Mouse (Mus musculus): ENCODE data around the gene Cd93. TPM values are rescaled to one million over a fixed set of nuclear protein-coding genes. Genes with fewer than 3 reads are reported as not detected.

Cd93 gene
- total and polyA plus RNA-seq, 2 experiments from 2014 or later, result 4.5 to 22.4 TPM

- no peaks in the 10 kb centered on the region for H3K4me1 ChIP-seq (ENCODE audit: insufficient read depth)
- H3K4me2 ChIP-seq (ENCODE audit: low read depth), result no peak overlapping the region
- H3K27me3 ChIP-seq (ENCODE audit: insufficient read depth, low read length), result no peaks in the 10 kb centered on the region
- no peak for TF ChIP-seq CTCF (IDR thresholded peaks at IDR 0.05; ENCODE audit: low read depth)
- no peak for DNase-seq
- H3K36me3 ChIP-seq (ENCODE audit: insufficient read depth), result no peaks in the 10 kb centered on the region
- no peak overlapping the region for H3K4me3 ChIP-seq (ENCODE audit: low read depth, low read length)
- H3K9me3 ChIP-seq (ENCODE audit: low read length), result no peaks in the 10 kb centered on the region
- 80% methylated on average over 3 of the region's 3 CpGs for WGBS
- no peak overlapping the region for H3K9ac ChIP-seq
- ATAC-seq, result no peak
- no peak overlapping the region for H3K27ac ChIP-seq (ENCODE audit: low read depth, low read length)
These were observed 14.8 kb downstream of the Cd93 start for GRCm38 (mm10) chr2:148428523-148428922.

- Histone ChIP-seq H3K9ac (no peak overlapping the region), H3K27ac (ENCODE audit: low read depth, low read length) (no peak overlapping the region), H3K36me3 (ENCODE audit: insufficient read depth) (no peaks in the 10 kb centered on the region), H3K9me3 (ENCODE audit: low read length) (no peaks in the 10 kb centered on the region), H3K4me1 (ENCODE audit: insufficient read depth) (no peaks in the 10 kb centered on the region), H3K27me3 (ENCODE audit: insufficient read depth, low read length) (no peaks in the 10 kb centered on the region), H3K4me3 (ENCODE audit: low read depth, low read length) (no peak overlapping the region), H3K4me2 (ENCODE audit: low read depth) (no peak overlapping the region)
- ATAC-seq (no peak), DNase-seq (no peak)
- no peak for TF ChIP-seq CTCF (IDR thresholded peaks at IDR 0.05; ENCODE audit: low read depth)
- WGBS, result 72% methylated on average over 3 of the region's 3 CpGs
These were observed 15.8 kb downstream of the Cd93 start for GRCm38 (mm10) chr2:148427553-148427952.

GRCm38 (mm10) chr2:148425709-148426382 is 17.5 kb downstream of the Cd93 start:
- H3K9ac ChIP-seq, result no peak overlapping the region
- ATAC-seq (no peak), DNase-seq (no peak)
- WGBS, result 80% methylated on average over 5 of the region's 5 CpGs
- no peaks in the 10 kb centered on the region for H3K9me3 ChIP-seq (ENCODE audit: low read length)
- no peaks in the 10 kb centered on the region for H3K36me3 ChIP-seq (ENCODE audit: insufficient read depth)
- no peak overlapping the region for H3K4me2 ChIP-seq (ENCODE audit: low read depth)
- no peaks in the 10 kb centered on the region for H3K27me3 ChIP-seq (ENCODE audit: insufficient read depth, low read length)
- no peak overlapping the region for H3K27ac ChIP-seq (ENCODE audit: low read depth, low read length)
- H3K4me1 ChIP-seq (ENCODE audit: insufficient read depth), result no peaks in the 10 kb centered on the region
- TF ChIP-seq CTCF (IDR thresholded peaks at IDR 0.05; ENCODE audit: low read depth), result no peak
- H3K4me3 ChIP-seq (ENCODE audit: low read depth, low read length), result no peak overlapping the region

DNA sequence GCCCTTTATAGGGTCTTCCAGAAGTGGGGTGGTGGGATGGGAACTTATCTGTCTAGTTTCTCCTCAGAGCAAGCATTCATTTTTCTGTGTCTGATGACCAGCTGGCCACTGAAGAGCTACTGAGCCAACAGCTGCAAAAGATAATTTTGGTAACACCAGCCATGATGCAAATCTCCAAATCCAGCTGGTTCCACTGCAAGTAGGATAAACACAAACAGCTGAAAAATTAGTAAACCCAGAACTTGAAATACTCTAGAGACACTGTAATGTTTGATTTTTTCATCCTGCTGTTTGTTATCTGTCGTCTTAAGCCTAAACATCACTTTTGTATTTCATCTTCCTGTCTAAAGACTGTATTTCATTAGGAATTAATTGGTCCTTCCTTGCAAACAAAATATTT is 21.7 kb downstream of the Cd93 start:
- H3K27ac ChIP-seq (ENCODE audit: low read depth, low read length), result no peak overlapping the region
- TF ChIP-seq CTCF (IDR thresholded peaks at IDR 0.05; ENCODE audit: low read depth), result no peak
- no peaks in the 10 kb centered on the region for H3K36me3 ChIP-seq (ENCODE audit: insufficient read depth)
- DNase-seq (no peak), ATAC-seq (no peak)
- no peaks in the 10 kb centered on the region for H3K9me3 ChIP-seq (ENCODE audit: low read length)
- H3K9ac ChIP-seq, result no peak overlapping the region
- H3K4me1 ChIP-seq (ENCODE audit: insufficient read depth), result no peaks in the 10 kb centered on the region
- no peak overlapping the region for H3K4me2 ChIP-seq (ENCODE audit: low read depth)
- no peak overlapping the region for H3K4me3 ChIP-seq (ENCODE audit: low read depth, low read length)
- no peaks in the 10 kb centered on the region for H3K27me3 ChIP-seq (ENCODE audit: insufficient read depth, low read length)
- 75% methylated on average over 1 of the region's 1 CpGs for WGBS

GRCm38 (mm10) chr2:148421112-148421511 is 22.3 kb downstream of the Cd93 start:
- Histone ChIP-seq H3K4me1 (ENCODE audit: insufficient read depth) (no peaks in the 10 kb centered on the region), H3K9me3 (ENCODE audit: low read length) (no peaks in the 10 kb centered on the region), H3K36me3 (ENCODE audit: insufficient read depth) (no peaks in the 10 kb centered on the region), H3K27ac (ENCODE audit: low read depth, low read length) (no peak overlapping the region), H3K27me3 (ENCODE audit: insufficient read depth, low read length) (no peaks in the 10 kb centered on the region), H3K4me2 (ENCODE audit: low read depth) (no peak overlapping the region), H3K4me3 (ENCODE audit: low read depth, low read length) (no peak overlapping the region), H3K9ac (no peak overlapping the region)
- DNase-seq, result no peak
- TF ChIP-seq CTCF (IDR thresholded peaks at IDR 0.05; ENCODE audit: low read depth), result no peak
- WGBS, result 57% methylated on average over 1 of the region's 1 CpGs
- ATAC-seq, result no peak

DNA sequence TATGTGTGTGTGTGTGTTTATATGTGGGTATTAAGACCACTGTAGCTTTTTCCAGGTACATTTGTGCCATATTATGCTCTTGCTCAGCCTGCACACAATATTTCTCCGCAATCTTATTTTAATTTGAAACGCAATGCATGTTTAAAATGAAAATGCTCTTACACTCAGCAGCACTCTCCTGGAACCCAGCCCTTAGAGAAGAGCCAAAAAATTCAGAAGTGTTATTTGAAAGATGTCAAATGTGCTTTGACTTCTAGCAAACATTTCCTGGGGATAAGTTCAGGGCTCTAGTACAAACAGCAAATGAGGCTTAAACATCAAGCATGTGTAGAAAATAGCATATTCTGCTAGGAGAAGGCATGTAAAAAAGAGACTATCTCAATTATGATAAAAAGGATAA is 23.6 kb downstream of the Cd93 start:
- peak; percentile 30 for DNase-seq
- Histone ChIP-seq H3K4me2 (ENCODE audit: low read depth) (no peak overlapping the region), H3K27me3 (ENCODE audit: insufficient read depth, low read length) (no peaks in the 10 kb centered on the region), H3K9me3 (ENCODE audit: low read length) (no peaks in the 10 kb centered on the region), H3K9ac (no peak overlapping the region), H3K4me3 (ENCODE audit: low read depth, low read length) (no peak overlapping the region), H3K27ac (ENCODE audit: low read depth, low read length) (no peak overlapping the region), H3K36me3 (ENCODE audit: insufficient read depth) (no peaks in the 10 kb centered on the region), H3K4me1 (ENCODE audit: insufficient read depth) (no peaks in the 10 kb centered on the region)
- ATAC-seq, result no peak
- 66% methylated on average over 2 of the region's 2 CpGs for WGBS
- no peak for TF ChIP-seq CTCF (IDR thresholded peaks at IDR 0.05; ENCODE audit: low read depth)

DNA sequence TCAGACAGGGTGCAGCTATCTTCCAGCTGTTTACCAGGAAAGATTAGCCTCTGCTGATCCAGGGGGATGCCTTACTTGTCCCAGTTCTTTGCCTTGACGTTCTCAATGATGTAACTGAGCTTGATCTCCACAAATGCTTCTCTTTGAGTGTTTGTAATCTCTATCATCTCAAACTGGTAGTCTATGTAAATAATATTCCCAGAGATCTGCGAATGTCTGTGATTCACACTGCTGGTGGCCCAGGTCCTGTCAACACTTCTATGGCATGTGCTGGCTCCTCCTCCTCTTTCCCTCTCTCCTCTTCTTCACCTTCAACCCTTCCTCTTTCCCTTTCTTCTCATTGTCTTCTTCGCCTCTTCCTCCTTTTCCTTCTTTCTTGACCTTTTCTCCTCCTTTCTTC is 24.2 kb downstream of the Cd93 start:
- ATAC-seq (no peak), DNase-seq (no peak)
- Histone ChIP-seq H3K36me3 (ENCODE audit: insufficient read depth) (no peaks in the 10 kb centered on the region), H3K27ac (ENCODE audit: low read depth, low read length) (no peak overlapping the region), H3K9ac (no peak overlapping the region), H3K4me1 (ENCODE audit: insufficient read depth) (no peaks in the 10 kb centered on the region), H3K27me3 (ENCODE audit: insufficient read depth, low read length) (no peaks in the 10 kb centered on the region), H3K9me3 (ENCODE audit: low read length) (no peaks in the 10 kb centered on the region), H3K4me2 (ENCODE audit: low read depth) (no peak overlapping the region), H3K4me3 (ENCODE audit: low read depth, low read length) (no peak overlapping the region)
- TF ChIP-seq CTCF (IDR thresholded peaks at IDR 0.05; ENCODE audit: low read depth), result no peak
- WGBS, result 74% methylated on average over 3 of the region's 3 CpGs

All from forebrain, postnatal 0 days (tissue).